Mouse (Mus musculus) neural tube, embryonic 15.5 days (tissue): ENCODE measurements around the gene D3Ertd254e. TPM values are rescaled to one million over a fixed set of nuclear protein-coding genes. Genes with fewer than 3 reads are reported as not detected.
"Not testable (repeated sequence)": the region's sequence is repeated elsewhere in the genome, so short reads cannot be mapped to it uniquely, and the experiment has no call there.

Source experiments
- ATAC-seq: fragments of 200-750 bp; cut with Nextera tagmentation; 2 replicates; pipeline ENCODE4 v1.8.0; 2017; ENCODE audit warnings: mild to moderate bottlenecking, moderate TSS enrichment, moderate library complexity; ENCODE audit not compliant: low FRiP score
- H3K27ac ChIP-seq: fragments of 300-500 bp; sonication (generic); replicated peaks from 2 replicates; pipeline ENCODE4 v1.5.1; 2015; ENCODE audit warnings: mild to moderate bottlenecking, inconsistent platforms
- H3K27me3 ChIP-seq: fragments of 300-500 bp; sonication (generic); replicated peaks from 2 replicates; pipeline ENCODE4 v1.6.1; 2015; ENCODE audit warnings: inconsistent platforms
- H3K36me3 ChIP-seq: fragments of 300-500 bp; sonication (generic); 2 replicates; pipeline ENCODE4 v1.6.1; 2015; ENCODE audit warnings: inconsistent platforms
- H3K4me1 ChIP-seq: fragments of 300-500 bp; sonication (generic); 2 replicates; pipeline ENCODE4 v1.6.1; 2015; ENCODE audit warnings: inconsistent platforms
- H3K4me2 ChIP-seq: fragments of 300-500 bp; sonication (generic); 2 replicates; pipeline ENCODE4 v1.6.1; 2015; ENCODE audit warnings: inconsistent platforms, mild to moderate bottlenecking, moderate library complexity
- H3K4me3 ChIP-seq: fragments of 300-500 bp; sonication (generic); replicated peaks from 2 replicates; pipeline ENCODE4 v1.5.1; 2015; ENCODE audit warnings: mild to moderate bottlenecking, inconsistent platforms
- H3K9ac ChIP-seq: fragments of 300-500 bp; sonication (generic); replicated peaks from 2 replicates; pipeline ENCODE4 v1.6.1; 2015; ENCODE audit warnings: mild to moderate bottlenecking, inconsistent platforms
- H3K9me3 ChIP-seq: fragments of 300-500 bp; sonication (generic); replicated peaks from 2 replicates; pipeline ENCODE4 v1.6.1; 2016; ENCODE audit warnings: inconsistent platforms
- WGBS: fragments of 180-500 bp; shearing (Covaris S2); methylation state at CpG from one replicate; pipeline ENCODE4 v1.1.7; 2015; ENCODE audit warnings: mixed read lengths; 5-methylcytosine and 5-hydroxymethylcytosine counted together
- polyA plus RNA-seq: library from polyadenylated mRNA; unstranded; fragments of >200 nt; fragmentation: Nextera tagmentation; extraction: Ambion mirVana; gene quantifications from 2 replicates; pipeline ENCODE4 v1.2.1, GENCODE M21; 2015

D3Ertd254e gene
- 14.8 and 18.1 TPM in 2 replicates for polyA plus RNA-seq

DNA sequence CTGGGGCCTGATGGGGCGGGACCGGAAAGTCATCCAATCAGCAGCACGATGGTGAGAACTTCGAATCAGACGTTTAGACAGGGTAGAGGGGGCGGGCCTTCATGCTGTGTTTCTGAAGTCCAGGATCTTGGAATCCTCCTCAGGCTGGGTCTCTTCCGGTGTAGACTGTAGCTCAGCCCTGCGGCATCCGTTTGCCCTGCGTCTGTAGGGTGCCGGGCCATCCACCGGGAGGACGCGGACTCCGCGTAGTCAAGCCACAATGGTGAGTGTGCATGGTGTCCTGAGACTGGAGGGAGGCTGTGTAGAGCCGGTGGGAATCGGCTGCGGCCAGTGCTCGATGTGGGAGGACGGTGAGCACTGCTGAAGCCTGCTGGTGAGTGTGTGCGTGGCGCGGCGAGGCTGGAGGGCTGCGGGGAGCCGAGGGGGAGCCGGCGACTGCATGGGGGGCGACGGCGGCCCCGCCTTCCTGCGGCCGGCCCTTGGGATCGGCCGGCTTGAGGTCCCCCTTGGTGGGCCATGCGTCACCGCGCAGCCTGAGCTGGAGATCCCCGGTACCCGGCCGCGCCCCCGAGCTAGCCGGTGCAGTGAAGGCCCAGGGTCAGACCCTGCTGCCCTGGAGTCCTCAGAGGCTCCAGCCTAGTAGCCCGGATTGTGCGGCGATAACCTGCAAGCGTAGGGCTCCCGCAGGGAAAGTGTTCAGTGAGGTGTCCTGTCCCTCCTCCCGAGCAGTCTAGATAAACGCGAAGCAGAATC, at the start of gene D3Ertd254e:
Gene D3Ertd254e (plus strand): TSS at position 84 of the 753 bp plus-strand sequence.
- H3K4me3 ChIP-seq, result peak within 1 kb of the TSS; percentile 90
- WGBS, result under 1% methylated on average over 50 of the region's 54 CpGs
- ATAC-seq, result peak; percentile 100

DNA sequence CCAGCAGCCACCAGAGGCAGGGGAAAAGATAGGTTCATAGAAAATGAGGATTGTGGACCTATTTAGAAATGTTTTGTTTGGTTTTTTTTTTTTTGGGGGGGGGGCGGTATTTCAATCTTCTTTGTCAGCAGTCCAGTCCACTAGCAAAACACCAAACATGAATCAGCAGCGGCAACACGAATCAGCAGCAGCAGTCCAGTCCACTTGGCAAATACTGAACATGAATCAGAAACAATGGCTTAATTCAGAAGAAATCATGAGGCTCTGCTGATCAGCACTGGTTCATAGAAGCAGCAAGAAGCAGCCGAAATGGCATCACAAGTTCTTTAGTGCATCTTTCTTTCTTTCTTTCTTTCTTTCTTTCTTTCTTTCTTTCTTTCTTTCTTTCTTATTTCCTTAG, 34.7 kb upstream of the D3Ertd254e start:
- no peak overlapping the region for H3K9ac ChIP-seq
- no peak overlapping the region for H3K27ac ChIP-seq
- no peaks in the 10 kb centered on the region for H3K27me3 ChIP-seq
- ATAC-seq, result no peak
- H3K4me2 ChIP-seq, result no peak overlapping the region
- no peaks in the 10 kb centered on the region for H3K36me3 ChIP-seq
- H3K4me3 ChIP-seq, result no peak overlapping the region
- H3K4me1 ChIP-seq, result no peaks in the 10 kb centered on the region
- WGBS, result 87% methylated on average over 4 of the region's 4 CpGs
- H3K9me3 ChIP-seq, result no peaks in the 10 kb centered on the region

More for the DNA sequence above, at the start of gene D3Ertd254e:
- H3K36me3 ChIP-seq, result no peaks in the 10 kb centered on the region
- H3K4me2 ChIP-seq, result peak within 1 kb of the TSS; percentile 68
- H3K27me3 ChIP-seq, result no peaks in the 10 kb centered on the region
- H3K9ac ChIP-seq, result peak within 1 kb of the TSS; percentile 98
- H3K9me3 ChIP-seq, result no peaks in the 10 kb centered on the region
- peaks cover 31% of the 10 kb centered on the region for H3K4me1 ChIP-seq
- peak within 1 kb of the TSS; percentile 93 for H3K27ac ChIP-seq

DNA sequence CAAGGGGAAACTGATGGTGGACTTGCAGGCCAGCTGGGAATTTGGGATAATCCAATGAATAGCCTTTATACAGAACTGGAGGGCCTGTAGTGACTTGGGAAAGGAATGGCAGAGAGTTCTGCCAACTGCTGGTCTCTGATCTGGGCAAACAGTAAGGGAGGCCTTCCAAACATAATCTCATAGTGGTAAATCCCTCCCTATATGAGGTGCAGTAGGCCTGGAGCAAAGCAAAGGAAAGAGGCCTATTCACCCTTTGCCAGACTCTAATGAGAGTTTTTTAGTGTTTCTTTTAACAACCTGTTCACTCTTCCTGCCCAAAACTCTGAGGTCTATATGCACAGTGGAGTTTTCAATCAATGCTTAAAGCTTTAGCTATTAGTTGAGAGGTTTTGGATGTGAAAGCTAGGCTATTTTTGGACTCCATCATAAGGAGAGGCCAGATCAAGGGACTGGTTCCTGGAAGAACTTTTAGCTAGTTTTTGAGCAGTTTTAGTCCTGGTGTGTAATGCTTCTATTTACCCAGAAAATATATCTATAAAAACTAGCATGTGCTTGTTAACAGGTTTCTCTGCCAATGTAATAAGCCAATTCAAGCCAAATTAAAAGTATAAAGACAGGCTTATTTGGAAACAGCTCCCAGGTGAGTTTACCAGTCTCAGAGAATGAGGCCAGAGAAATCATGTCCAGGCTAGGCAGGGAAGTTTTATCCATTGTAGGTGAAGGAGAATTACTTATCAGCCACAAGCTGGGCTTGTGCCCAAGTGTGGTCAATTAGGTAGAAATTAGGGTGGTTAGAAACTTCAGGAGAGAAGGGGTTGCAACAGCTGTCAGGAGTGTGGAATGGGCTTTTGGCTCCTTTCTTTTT, 30.9 kb upstream of the D3Ertd254e start:
- H3K4me2 ChIP-seq, result no peak overlapping the region
- H3K27me3 ChIP-seq, result no peaks in the 10 kb centered on the region
- H3K9me3 ChIP-seq, result no peaks in the 10 kb centered on the region
- no peak overlapping the region for H3K9ac ChIP-seq
- no peaks in the 10 kb centered on the region for H3K36me3 ChIP-seq
- ATAC-seq, result no peak
- H3K27ac ChIP-seq, result no peak overlapping the region
- no peak overlapping the region for H3K4me3 ChIP-seq
- no peaks in the 10 kb centered on the region for H3K4me1 ChIP-seq

DNA sequence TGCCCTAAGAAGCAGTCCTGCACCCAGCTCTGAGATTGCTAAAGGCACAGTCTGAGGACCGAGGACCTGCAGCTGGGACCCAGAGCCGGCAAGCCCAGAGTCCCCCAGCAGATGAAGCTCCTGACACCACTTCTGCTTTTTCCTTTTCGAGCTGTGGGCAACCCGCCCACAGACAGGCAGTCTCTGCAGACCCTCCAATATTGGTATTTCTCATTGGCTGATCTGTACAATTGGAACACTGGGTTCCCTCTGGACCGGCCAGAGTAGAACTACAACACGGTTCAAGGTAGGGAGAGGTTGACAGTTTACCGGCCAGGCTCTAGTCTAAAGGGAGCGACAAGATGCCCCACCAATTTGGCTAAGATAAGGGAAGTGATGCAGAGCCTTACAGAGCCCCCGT, 24.6 kb upstream of the D3Ertd254e start:
- not testable (repeated sequence) for H3K4me2 ChIP-seq, H3K36me3 ChIP-seq, H3K27ac ChIP-seq, H3K27me3 ChIP-seq, H3K9me3 ChIP-seq, H3K4me1 ChIP-seq, H3K4me3 ChIP-seq, ATAC-seq, H3K9ac ChIP-seq
- WGBS, result 95% methylated on average over 9 of the region's 9 CpGs

DNA sequence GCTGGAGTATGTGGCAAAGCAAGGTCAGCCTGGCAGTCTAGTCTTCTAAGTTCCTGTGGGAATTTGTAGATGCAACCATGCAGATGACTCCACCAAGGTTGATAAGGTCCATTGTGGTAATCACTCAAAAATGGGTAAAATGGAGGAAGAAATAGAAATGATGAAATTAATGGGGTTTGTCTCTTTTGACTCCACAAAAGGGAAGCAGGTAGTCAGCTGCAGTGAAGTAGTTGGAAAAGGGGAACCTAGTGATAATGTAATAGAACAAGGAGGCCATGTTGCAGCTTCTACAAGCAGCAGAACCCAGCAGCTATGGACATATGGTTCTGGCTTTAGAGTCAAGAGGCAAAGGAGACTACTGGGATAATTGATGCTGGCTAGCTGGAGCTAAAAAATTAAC, 14.7 kb upstream of the D3Ertd254e start:
- H3K27me3 ChIP-seq, result no peaks in the 10 kb centered on the region
- H3K9ac ChIP-seq, result no peak overlapping the region
- no peak overlapping the region for H3K4me2 ChIP-seq
- no peak overlapping the region for H3K4me3 ChIP-seq
- H3K9me3 ChIP-seq, result 0 out of 2 replicates have a peak, but pooled peaks cover 2% of the 10 kb centered on the region
- H3K27ac ChIP-seq, result no peak overlapping the region
- ATAC-seq, result no peak
- no peaks in the 10 kb centered on the region for H3K36me3 ChIP-seq
- no peaks in the 10 kb centered on the region for H3K4me1 ChIP-seq

DNA sequence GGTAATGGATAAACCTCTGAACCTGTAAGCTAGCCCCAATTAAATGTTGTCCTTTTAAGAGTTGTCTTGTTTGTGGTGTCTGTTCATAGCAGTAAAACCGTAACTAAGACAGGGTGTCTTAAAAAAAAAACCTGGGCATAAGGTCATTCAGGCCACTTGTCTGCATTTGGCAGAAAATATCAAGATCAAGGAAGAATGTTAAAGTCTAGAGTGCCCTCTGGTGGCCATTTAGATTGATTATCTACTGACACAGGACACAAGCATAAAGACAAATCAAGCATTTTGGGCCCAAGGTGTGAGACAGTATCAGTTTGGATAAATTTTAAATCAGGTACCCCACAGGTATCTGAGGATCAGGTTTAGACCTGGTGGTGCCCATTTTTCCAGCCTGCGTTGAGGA, 13.3 kb upstream of the D3Ertd254e start:
- no peak overlapping the region for H3K4me2 ChIP-seq
- no peaks in the 10 kb centered on the region for H3K27me3 ChIP-seq
- 62% methylated on average over 2 of the region's 2 CpGs for WGBS
- no peak for ATAC-seq
- no peaks in the 10 kb centered on the region for H3K36me3 ChIP-seq
- no peak overlapping the region for H3K27ac ChIP-seq
- H3K9me3 ChIP-seq, result 0 out of 2 replicates have a peak, but pooled peaks cover 3% of the 10 kb centered on the region
- no peak overlapping the region for H3K4me3 ChIP-seq
- no peaks in the 10 kb centered on the region for H3K4me1 ChIP-seq
- no peak overlapping the region for H3K9ac ChIP-seq

DNA sequence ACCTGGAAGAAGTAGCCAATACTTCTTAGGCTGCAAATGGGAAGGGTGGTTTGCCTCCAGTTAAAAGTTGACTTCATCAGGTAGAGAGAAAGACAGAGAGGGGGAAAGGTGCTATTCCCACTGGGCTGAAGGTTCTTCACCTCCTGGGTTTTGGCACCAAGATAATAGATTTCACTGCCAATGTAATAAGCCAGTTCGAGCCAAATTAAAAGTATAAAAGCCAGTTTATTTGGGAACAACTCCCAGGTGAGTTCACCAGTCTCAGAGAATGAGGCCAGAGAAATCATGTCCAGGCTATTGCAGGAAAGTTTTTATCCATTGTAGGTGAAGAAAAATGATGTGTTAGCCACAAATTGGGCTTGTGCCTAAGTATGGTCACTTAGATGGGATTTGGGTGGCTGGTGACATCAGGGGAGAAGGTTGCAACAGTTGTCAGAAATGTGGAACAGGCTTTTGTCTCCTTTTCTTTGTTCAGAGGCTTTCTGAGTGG, 12.6 kb upstream of the D3Ertd254e start:
- Histone ChIP-seq H3K4me3 (no peak overlapping the region), H3K36me3 (no peaks in the 10 kb centered on the region), H3K27me3 (no peaks in the 10 kb centered on the region), H3K4me2 (no peak overlapping the region), H3K4me1 (no peaks in the 10 kb centered on the region), H3K9ac (no peak overlapping the region), H3K9me3 (0 out of 2 replicates have a peak, but pooled peaks cover 3% of the 10 kb centered on the region), H3K27ac (no peak overlapping the region)
- no peak for ATAC-seq
- 81% methylated on average over 1 of the region's 1 CpGs for WGBS

DNA sequence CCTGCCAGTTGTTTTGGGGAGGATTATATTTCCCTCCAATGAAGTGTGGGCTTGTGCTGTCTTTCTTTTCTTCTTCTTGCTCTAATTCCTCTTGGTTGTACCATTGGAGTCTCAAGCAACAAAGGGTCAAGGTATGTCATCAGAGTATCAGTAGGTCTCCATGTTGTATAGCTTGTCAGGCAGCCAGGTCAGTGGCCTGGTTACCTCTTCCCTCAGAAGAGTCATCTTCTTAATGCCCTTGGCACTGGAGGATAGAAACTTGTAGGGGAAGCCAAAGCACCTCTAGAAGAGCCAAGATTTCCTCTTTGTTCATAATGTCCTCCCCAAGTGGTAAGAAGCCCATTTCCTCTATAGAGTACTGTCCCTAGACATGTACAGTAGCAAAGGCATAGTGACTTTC, 11.8 kb upstream of the D3Ertd254e start:
- no peak overlapping the region for H3K27ac ChIP-seq
- no peak overlapping the region for H3K4me3 ChIP-seq
- H3K27me3 ChIP-seq, result no peaks in the 10 kb centered on the region
- no peaks in the 10 kb centered on the region for H3K36me3 ChIP-seq
- 0 out of 2 replicates have a peak, but pooled peaks cover 3% of the 10 kb centered on the region for H3K9me3 ChIP-seq
- no peak for ATAC-seq
- no peak overlapping the region for H3K4me2 ChIP-seq
- no peaks in the 10 kb centered on the region for H3K4me1 ChIP-seq
- no peak overlapping the region for H3K9ac ChIP-seq

DNA sequence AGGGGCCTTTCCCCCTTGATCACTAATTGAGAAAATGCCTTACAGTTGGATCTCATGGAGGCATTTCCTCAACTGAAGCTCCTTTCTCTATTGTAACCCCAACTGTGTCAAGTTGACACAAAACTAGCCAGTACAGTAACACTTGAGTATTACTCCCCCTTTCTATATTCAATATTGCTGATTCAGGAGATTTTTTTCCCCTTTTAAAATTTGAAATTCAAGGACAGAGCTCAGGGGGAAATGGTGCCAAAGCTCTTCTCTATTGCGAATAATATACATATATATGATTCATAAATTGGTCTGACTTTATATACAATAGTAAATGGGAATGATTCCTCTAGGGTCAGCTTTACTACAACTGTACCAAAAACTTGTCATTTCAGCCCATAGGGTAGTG, 282 bp upstream of the D3Ertd254e start:
- 4% methylated on average over 1 of the region's 1 CpGs for WGBS
- ATAC-seq, result no peak

DNA sequence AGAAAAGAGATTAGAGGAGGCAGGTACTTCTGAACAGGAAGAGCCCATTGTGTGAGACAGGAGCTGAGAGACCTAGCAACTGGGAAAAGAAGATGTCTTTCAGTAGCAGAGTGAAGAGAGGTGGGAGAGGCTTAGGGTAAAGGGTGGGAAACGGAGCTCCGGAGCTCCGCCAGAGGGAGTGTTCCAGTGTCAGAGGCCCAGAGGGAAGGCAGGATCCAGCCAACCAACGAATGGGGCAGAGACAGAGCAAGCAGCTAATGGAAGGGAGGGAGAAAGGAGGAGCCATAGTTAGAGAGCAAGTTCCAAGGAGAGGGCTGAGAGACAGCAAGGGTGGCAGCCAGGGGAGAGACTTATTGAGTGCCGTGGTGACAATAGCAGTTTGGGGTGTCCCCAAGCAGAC, 4.5 kb downstream of the D3Ertd254e start:
- no peak overlapping the region for H3K4me3 ChIP-seq
- no peaks in the 10 kb centered on the region for H3K27me3 ChIP-seq
- 36% methylated on average over 5 of the region's 5 CpGs for WGBS
- ATAC-seq, result no peak
- H3K4me1 ChIP-seq, result peaks cover 31% of the 10 kb centered on the region
- 0 out of 2 replicates have a peak, but pooled peaks cover 3% of the 10 kb centered on the region for H3K9me3 ChIP-seq
- no peak overlapping the region for H3K4me2 ChIP-seq
- peaks cover 11% of the 10 kb centered on the region for H3K36me3 ChIP-seq
- no peak overlapping the region for H3K27ac ChIP-seq
- no peak overlapping the region for H3K9ac ChIP-seq

More for the DNA sequence above, 282 bp upstream of the D3Ertd254e start:
- Histone ChIP-seq H3K9ac (no peak overlapping the region), H3K4me3 (peak overlapping the region; percentile 90), H3K9me3 (no peaks in the 10 kb centered on the region), H3K27me3 (no peaks in the 10 kb centered on the region), H3K4me1 (peaks cover 29% of the 10 kb centered on the region), H3K36me3 (no peaks in the 10 kb centered on the region), H3K27ac (peak overlapping the region; percentile 93; the same call in 1 of the 2 replicates), H3K4me2 (peak overlapping the region; percentile 68)

DNA sequence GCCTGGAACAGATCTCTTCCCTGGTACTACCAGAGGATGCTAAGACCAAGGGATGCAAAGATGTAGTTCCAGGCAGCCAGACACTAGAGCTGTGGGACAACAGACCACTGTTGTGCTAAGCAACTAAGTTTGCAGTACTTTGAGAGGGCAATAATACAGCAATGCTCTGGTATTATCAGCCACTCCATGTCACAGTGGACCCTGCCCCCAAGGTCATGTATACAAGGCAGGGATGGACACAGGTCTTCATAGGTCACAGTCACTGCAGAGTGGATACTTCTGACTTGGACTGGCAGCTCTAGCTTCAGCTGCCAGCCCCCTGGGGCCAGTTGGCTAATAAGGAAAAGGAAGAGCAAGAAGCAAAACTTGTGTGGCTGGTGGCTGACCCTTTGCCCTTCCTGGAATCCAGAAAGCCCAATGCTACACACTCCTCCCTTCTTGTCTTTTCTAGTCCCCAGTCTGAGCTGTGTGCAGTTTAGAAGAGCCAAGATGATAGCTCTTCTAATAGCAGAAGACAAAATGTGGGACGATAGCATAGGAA, 19.9 kb downstream of the D3Ertd254e start:
- H3K36me3 ChIP-seq, result peaks cover 34% of the 10 kb centered on the region
- H3K4me3 ChIP-seq, result no peak overlapping the region
- H3K4me1 ChIP-seq, result no peaks in the 10 kb centered on the region
- no peaks in the 10 kb centered on the region; the same call in 1 of the 2 replicates for H3K9me3 ChIP-seq
- ATAC-seq, result no peak
- WGBS, result 97% methylated on average over 1 of the region's 1 CpGs
- no peak overlapping the region for H3K9ac ChIP-seq
- no peaks in the 10 kb centered on the region for H3K27me3 ChIP-seq
- H3K27ac ChIP-seq, result no peak overlapping the region
- H3K4me2 ChIP-seq, result no peak overlapping the region
